Mouse (Mus musculus): ENCODE measurements at regions not wholly inside any gene's neighbourhood (a gene's known extent, or its start where the extent isn't known, plus 50 kb on each side); places are given as distances from the start of the nearest gene placed in this dataset.

- TF ChIP-seq CTCF (IDR thresholded peaks at IDR 0.05; ENCODE audit: borderline replicate concordance, insufficient read depth, low read length) (no peak), POLR2A (IDR thresholded peaks at IDR 0.05; ENCODE audit: low read depth, low read length) (no peak)
Observed at GRCm38 (mm10) chr11:24515568-24515967, 437.7 kb downstream of the Bcl11a start.

All from embryonic fibroblast, embryonic 13.5 days (primary cell).